Mouse (Mus musculus) layer of hippocampus, postnatal 36 days (tissue): ENCODE measurements around the gene Kcna3. TPM values are rescaled to one million over a fixed set of nuclear protein-coding genes. Genes with fewer than 3 reads are reported as not detected.

Experiments used
- DNase-seq, 2 experiments: peaks; one replicate each; pipeline ENCODE4 v3.0.0; 2022
- total RNA-seq, 2 experiments: library from RNA; stranded (reverse); gene quantifications; 2 replicates each; pipeline ENCODE4 v1.2.3; 2021

The Kcna3 gene
- 10 to 100 TPM; 20.3 to 21.8 TPM for total RNA-seq

DNA sequence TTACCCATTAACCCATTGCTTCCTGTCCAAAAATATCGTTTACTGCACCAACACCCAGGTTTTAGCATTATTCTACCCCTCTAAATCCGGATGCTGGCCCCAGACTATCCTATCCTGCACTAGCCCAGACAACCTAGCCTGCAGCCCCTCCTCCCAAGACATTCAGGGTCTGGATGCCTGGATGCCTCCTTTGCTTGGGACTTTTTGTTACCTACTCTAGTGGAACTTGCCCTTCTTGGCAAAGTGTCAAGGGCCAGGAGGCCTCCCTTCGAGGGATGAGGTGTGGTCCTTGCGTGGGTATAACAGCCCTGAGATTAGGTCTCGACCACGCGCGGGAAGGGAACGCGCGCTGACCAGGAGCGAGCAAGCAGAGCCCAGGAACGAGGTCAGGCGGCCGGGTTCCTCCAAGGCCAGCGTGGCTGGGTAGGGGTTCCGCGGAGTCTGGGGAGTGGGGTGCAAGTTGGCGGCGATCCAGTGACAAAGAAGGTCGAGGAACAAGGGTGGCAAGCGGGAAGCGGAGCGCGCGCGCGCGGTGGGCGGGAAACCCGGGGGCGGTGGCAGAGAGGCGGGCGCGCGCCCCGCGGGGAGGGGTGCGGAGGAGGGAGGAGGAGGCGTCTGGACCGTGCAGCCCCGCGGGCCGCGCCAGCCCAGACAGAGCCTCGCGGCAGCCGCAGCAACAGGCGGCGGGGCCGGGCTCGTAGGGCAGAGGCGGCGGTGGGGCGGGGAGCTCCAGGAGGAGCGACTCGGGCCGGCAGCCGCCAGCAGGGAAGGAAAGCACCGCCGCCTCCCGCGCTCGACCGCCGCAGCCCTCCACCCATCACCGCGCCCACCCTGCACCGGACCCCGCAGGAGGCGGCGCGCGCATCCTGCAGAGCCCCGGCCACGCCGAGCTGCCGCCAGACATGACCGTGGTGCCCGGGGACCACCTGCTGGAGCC is at the start of gene Kcna3:
TSS of gene Kcna3 (plus strand) at position 649 of the 937 bp plus-strand sequence.
- peak; percentile 51 to 59 for DNase-seq

DNA sequence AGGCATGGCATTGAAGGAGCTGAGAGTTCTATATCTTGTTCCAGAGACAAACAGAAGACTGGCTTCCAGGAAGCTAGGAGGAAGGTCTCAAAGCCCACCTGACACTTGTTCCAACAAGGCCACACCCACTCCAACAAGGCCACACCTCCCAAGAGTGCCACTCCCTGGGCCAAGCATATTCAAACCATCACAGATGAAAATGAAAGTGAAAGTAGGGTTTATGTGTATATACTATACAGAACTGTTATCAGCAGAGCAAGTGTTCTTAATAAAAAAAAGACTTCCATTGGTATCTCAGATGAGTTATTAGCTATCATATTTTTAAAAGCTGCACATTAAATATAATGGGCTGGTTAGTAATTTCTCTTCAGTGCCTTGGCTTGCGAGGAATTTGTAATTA is 44.6 kb upstream of the Kcna3 start:
- no peak for DNase-seq

- no peak for DNase-seq
These were observed 40.6 kb upstream of the Kcna3 start for GRCm38 (mm10) chr3:106995347-106995746.

DNA sequence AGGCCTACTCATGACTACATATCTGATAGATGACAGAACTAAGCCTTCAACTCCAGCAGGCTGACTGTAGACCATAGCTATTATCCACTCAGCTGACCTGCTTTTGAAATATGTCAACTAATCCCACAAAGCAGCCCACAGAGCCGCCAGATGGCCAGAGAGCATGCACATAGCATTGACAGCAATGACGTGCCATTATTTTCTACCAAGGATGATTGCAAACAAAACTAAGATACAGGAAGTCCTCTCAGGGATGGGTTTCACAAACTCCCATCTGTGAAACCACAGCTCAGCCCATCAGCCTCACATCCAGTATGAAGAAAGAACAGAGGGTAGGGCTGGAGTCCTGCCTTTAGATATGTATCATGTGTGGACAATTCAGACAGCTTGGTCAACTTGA is 39.8 kb upstream of the Kcna3 start:
- no peak for DNase-seq

GRCm38 (mm10) chr3:106998370-106998769 is 37.6 kb upstream of the Kcna3 start:
- no peak for DNase-seq

DNA sequence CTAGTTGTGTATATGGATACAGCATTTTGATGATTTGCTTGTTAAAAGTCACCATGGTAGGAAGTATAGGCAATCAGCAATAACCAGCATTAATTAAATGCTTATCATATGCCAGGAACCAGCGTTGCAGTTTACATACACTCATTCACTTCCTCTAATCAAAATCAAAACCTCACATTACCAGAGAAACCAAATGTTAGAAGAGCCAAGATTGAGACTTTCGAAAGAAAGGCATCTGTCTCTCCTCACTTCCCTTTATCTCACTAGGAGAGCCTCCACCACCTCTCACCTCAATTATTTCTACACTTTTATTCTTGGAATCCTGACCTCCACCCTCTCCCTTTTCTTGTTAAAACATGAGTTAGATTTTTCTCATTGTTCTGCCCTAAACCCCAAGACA is 35.8 kb upstream of the Kcna3 start:
- no peak for DNase-seq

- no peak for DNase-seq
These were observed 33.5 kb upstream of the Kcna3 start for GRCm38 (mm10) chr3:107002249-107003123.

DNA sequence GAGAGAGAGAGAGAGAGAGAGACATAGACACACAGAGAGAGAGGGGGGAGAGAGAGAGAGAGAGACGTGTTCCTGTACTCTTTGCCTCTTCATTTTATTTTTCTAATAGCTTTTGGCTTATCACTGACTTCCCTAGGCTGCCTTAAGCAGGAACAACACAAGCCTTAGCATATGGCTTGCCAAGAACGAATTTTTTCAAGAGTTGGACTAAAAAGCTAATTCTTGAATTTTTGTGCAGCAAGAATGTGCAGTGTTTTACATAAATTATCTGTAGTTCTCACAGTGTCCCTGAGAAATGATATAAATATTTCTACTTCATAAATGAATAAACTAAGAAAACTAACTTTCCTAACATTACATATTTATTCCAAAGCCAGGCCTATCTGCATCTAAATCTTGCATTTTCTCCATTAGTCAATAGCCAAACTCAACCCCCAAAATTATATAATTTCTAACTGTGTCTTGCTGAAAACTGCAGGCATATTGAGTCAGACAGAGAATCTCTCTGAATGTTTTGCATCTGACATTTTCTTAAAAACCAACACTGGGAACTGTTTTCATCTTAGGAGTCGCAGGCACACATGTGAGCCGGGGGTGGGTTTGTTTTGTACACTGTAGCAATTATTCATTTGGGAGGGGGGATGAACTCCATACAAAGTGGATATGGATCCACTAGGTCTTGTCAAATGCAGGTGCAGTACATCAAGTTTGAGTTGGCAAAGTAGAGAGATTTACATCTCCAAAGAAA is 26.5 kb upstream of the Kcna3 start:
- peak in 1 of 2 experiments; percentile 13 for DNase-seq

DNA sequence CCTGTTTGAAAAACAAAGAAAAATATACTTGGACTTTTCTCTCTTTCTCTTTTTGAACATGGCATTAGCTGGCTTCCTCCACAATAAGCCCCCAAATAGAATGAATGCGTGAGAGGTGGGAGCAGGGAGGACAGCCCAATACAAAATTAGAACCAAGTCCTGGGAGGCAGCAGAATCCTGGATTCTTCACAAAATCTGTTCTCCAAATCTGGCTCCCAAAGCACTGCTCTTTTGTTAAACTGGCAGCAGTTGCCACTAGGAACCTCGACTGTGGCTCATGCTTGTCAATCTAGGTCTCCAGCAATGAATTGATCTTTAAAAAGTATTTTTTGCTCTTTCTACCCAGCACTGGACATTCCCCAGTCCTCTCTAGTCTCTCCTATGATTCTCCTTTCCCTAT is 17.7 kb upstream of the Kcna3 start:
- DNase-seq, result peak in 1 of 2 experiments; percentile 15

DNA sequence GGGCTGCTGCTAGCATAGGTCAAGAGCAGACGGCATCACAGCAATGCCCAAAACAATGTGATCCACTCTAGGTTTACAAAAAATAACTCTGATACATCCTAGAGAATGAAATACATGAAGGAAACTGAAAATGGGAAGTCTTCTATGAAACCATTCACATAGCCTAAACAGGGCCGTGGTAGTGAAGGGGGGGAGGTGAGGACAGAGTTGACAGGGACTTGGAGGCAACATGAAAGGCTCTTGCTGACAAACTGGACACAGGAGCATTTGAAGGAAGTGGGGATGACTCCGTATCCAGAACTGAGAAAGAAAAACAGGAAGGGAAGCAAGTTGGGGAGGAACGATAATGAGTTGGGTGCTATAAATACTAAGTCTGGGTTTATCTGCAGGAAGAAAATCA is 4.4 kb upstream of the Kcna3 start:
- no peak for DNase-seq

- DNase-seq, result no peak
These were observed 1.2 kb upstream of the Kcna3 start for GRCm38 (mm10) chr3:107034776-107035175.

GRCm38 (mm10) chr3:107036458-107037039 is 580 bp downstream of the Kcna3 start:
- DNase-seq, result peak in 1 of 2 experiments; percentile 45

GRCm38 (mm10) chr3:107037105-107037504 is 1.1 kb downstream of the Kcna3 start:
- peak; percentile 11 to 17 for DNase-seq

DNA sequence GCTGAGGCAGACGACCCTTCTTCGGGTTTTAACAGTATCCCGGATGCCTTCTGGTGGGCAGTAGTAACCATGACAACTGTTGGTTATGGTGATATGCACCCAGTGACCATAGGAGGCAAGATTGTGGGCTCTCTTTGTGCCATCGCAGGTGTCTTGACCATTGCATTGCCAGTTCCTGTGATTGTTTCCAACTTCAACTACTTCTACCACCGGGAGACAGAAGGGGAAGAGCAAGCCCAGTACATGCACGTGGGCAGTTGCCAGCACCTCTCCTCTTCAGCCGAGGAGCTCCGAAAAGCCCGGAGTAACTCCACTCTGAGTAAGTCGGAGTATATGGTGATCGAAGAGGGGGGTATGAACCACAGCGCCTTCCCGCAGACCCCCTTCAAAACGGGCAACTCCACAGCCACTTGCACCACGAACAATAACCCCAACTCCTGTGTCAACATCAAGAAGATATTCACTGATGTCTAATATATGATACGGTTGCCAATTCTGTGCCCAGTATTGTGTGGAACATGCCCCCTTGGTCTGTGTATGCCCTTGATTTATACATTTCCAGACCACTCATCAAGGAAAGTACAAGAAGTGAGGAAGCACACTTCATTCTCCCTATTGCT is 1.7 kb downstream of the Kcna3 start:
- DNase-seq, result peak in 1 of 2 experiments; percentile 20

DNA sequence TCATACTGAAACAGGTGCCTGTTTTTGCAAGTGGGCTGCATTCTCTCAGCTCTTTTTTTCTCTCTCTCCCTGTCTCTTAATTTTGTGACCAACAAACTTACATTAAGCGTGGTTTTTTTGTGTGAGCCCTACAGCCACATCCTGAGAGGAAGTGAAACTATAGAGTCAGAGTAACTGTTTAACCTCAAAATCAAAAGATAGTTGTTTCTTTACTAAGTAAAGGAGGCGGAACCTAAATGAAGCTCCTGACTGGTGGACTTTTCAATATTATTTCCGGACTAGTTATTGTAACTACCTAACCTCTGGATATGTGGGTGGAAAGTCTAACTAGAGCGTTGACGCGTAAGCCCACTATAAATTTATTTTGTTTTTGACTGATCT is 2.2 kb downstream of the Kcna3 start:
- no peak for DNase-seq

GRCm38 (mm10) chr3:107038661-107039223 is 2.8 kb downstream of the Kcna3 start:
- peak; percentile 44 to 49 for DNase-seq

GRCm38 (mm10) chr3:107039306-107039705 is 3.3 kb downstream of the Kcna3 start:
- DNase-seq, result no peak

GRCm38 (mm10) chr3:107040408-107040807 is 4.4 kb downstream of the Kcna3 start:
- no peak for DNase-seq

DNA sequence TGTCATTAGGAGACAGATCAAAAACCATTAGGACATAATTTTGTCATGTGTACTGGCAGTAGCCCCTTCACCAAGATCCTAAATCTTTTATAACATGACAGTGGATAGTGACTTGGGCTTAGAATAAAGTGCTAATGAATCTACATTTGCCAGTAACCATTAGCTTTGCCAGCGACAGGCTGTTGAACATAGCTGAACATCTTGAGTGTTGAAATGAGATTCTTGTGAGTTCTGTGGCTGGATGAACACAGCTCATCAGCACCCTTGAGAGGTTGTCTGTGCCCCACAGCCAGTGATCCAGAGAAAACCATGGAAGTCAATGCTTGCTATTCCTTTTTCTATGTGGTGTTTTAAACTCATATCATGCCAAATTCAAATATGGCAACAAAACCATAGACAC is 5.7 kb downstream of the Kcna3 start:
- no peak for DNase-seq

GRCm38 (mm10) chr3:107061468-107061867 is 25.5 kb downstream of the Kcna3 start:
- DNase-seq, result no peak

DNA sequence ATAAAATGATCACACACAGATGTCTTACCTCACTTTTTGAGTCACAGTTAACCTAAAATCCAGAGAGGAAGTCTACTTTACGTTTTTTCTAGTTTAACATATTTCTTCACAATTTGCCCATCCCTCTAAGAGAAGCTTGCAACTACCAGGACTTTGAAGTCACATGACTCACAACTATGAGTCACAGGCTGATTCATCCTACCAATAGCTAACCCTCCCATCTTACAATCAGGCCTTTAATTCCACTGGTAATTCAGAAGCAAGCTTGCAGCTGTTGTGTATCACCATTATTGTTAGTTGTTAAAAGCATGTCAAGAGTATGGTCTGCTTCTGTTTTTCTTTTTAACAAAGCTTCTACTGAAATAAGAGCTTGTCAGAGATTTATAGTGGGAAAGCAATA is 26.8 kb downstream of the Kcna3 start:
- no peak for DNase-seq
